Mouse (Mus musculus) ES-Bruce4 (cell line): ENCODE measurements around the gene Col4a4.

Source experiments
- CTCF ChIP-seq: IDR thresholded peaks from one replicate; pipeline ENCODE4 v1.8.1; 2011; ENCODE audit warnings: low read depth, low read length
- EP300 ChIP-seq: IDR thresholded peaks from 2 replicates; pipeline ENCODE4 v1.6.1; 2011; ENCODE audit warnings: low read depth, low read length; ENCODE audit not compliant: insufficient read depth

GRCm38 (mm10) chr1:82411521-82411920 lies 175.1 kb downstream of the Col4a4 start:
- TF ChIP-seq CTCF (no peak), EP300 (no peak)
